Mouse (Mus musculus) limb, embryonic 15.5 days (tissue): ENCODE results near the gene Csk. TPM values are rescaled to one million over a fixed set of nuclear protein-coding genes. Genes with fewer than 3 reads are reported as not detected.

Experiments used
- ATAC-seq: fragments of 200-750 bp; cut with Nextera tagmentation; 2 replicates; pipeline ENCODE4 v1.8.0; 2017; ENCODE audit warnings: low read depth, moderate TSS enrichment; ENCODE audit not compliant: insufficient number of reproducible peaks, low FRiP score, low TSS enrichment
- H3K27ac ChIP-seq: fragments of 300-500 bp; sonication (generic); 2 replicates; pipeline ENCODE4 v1.5.1; 2015; ENCODE audit warnings: moderate library complexity, mild to moderate bottlenecking, inconsistent platforms
- H3K27me3 ChIP-seq: fragments of 300-500 bp; sonication (generic); 2 replicates; pipeline ENCODE4 v1.6.1; 2015; ENCODE audit warnings: inconsistent platforms
- H3K36me3 ChIP-seq: fragments of 300-500 bp; sonication (generic); 2 replicates; pipeline ENCODE4 v1.6.1; 2015; ENCODE audit warnings: inconsistent platforms
- H3K4me1 ChIP-seq: fragments of 300-500 bp; sonication (generic); 2 replicates; pipeline ENCODE4 v1.6.1; 2015; ENCODE audit warnings: inconsistent platforms
- H3K4me2 ChIP-seq: fragments of 300-500 bp; sonication (generic); 2 replicates; pipeline ENCODE4 v1.6.1; 2015; ENCODE audit warnings: mild to moderate bottlenecking, inconsistent platforms
- H3K4me3 ChIP-seq: fragments of 300-500 bp; sonication (generic); 2 replicates; pipeline ENCODE4 v1.5.1; 2015; ENCODE audit warnings: mild to moderate bottlenecking, inconsistent platforms
- H3K9ac ChIP-seq: fragments of 300-500 bp; sonication (generic); 2 replicates; pipeline ENCODE4 v1.6.1; 2015; ENCODE audit warnings: inconsistent platforms
- H3K9me3 ChIP-seq: fragments of 300-500 bp; sonication (generic); 2 replicates; pipeline ENCODE4 v1.6.1; 2016; ENCODE audit warnings: inconsistent platforms
- WGBS: fragments of 180-500 bp; shearing (Covaris S2); methylation state at CpG from one replicate; pipeline ENCODE4 v1.1.7; 2015; 5-methylcytosine and 5-hydroxymethylcytosine counted together
- polyA plus RNA-seq: library from polyadenylated mRNA; unstranded; fragments of >200 nt; fragmentation: Nextera tagmentation; extraction: Ambion mirVana; gene quantifications from 2 replicates; pipeline ENCODE4 v1.2.1, GENCODE M21; 2015

The Csk gene
- polyA plus RNA-seq, 1 experiment from 2014 or later, result 29.0 TPM

GRCm38 (mm10) chr9:57656631-57657350, 3.4 kb upstream of the Csk start:
- H3K9ac ChIP-seq, result no peak overlapping the region
- no peaks in the 10 kb centered on the region for H3K9me3 ChIP-seq
- peaks cover 15% of the 10 kb centered on the region; the same call in 1 of the 2 replicates for H3K27me3 ChIP-seq
- H3K36me3 ChIP-seq, result no peaks in the 10 kb centered on the region
- 80% methylated on average over 19 of the region's 19 CpGs for WGBS
- H3K4me3 ChIP-seq, result no peak overlapping the region
- peaks cover 7% of the 10 kb centered on the region; the same call in 1 of the 2 replicates for H3K4me1 ChIP-seq
- no peak overlapping the region for H3K27ac ChIP-seq
- no peak overlapping the region for H3K4me2 ChIP-seq
- no peak for ATAC-seq

GRCm38 (mm10) chr9:57655749-57656148, 2.3 kb upstream of the Csk start:
- 3% methylated on average over 11 of the region's 11 CpGs for WGBS

GRCm38 (mm10) chr9:57654966-57655365, 1.5 kb upstream of the Csk start:
- Histone ChIP-seq H3K4me1 (peaks cover 16% of the 10 kb centered on the region; the same call in 1 of the 2 replicates), H3K9me3 (no peaks in the 10 kb centered on the region), H3K36me3 (no peaks in the 10 kb centered on the region), H3K27ac (no peak overlapping the region), H3K9ac (no peak overlapping the region), H3K27me3 (peaks cover 15% of the 10 kb centered on the region; the same call in 1 of the 2 replicates), H3K4me2 (no peak overlapping the region), H3K4me3 (no peak overlapping the region)
- WGBS, result 78% methylated on average over 1 of the region's 1 CpGs
- ATAC-seq, result no peak

More at GRCm38 (mm10) chr9:57655749-57656148, 2.3 kb upstream of the Csk start:
- Histone ChIP-seq H3K9ac (no peak overlapping the region), H3K27me3 (peaks cover 15% of the 10 kb centered on the region; the same call in 1 of the 2 replicates), H3K27ac (no peak overlapping the region), H3K36me3 (no peaks in the 10 kb centered on the region), H3K4me2 (peak overlapping the region; percentile 49), H3K9me3 (no peaks in the 10 kb centered on the region), H3K4me1 (peaks cover 13% of the 10 kb centered on the region; the same call in 1 of the 2 replicates), H3K4me3 (peak overlapping the region; percentile 18; the same call in 1 of the 2 replicates)
- no peak for ATAC-seq

GRCm38 (mm10) chr9:57652855-57653254, 576 bp downstream of the Csk start:
- Histone ChIP-seq H3K4me1 (peaks cover 16% of the 10 kb centered on the region; the same call in 1 of the 2 replicates), H3K9me3 (no peaks in the 10 kb centered on the region), H3K9ac (no peak overlapping the region), H3K27me3 (peaks cover 15% of the 10 kb centered on the region; the same call in 1 of the 2 replicates), H3K4me3 (no peak overlapping the region), H3K4me2 (no peak overlapping the region), H3K27ac (no peak overlapping the region), H3K36me3 (no peaks in the 10 kb centered on the region)
- ATAC-seq, result no peak
- WGBS, result 47% methylated on average over 3 of the region's 3 CpGs

- Histone ChIP-seq H3K4me2 (no peak overlapping the region), H3K36me3 (no peaks in the 10 kb centered on the region), H3K9me3 (no peaks in the 10 kb centered on the region), H3K4me1 (peaks cover 16% of the 10 kb centered on the region; the same call in 1 of the 2 replicates), H3K27ac (no peak overlapping the region), H3K9ac (no peak overlapping the region), H3K27me3 (peaks cover 15% of the 10 kb centered on the region; the same call in 1 of the 2 replicates), H3K4me3 (no peak overlapping the region)
- no peak for ATAC-seq
- WGBS, result 67% methylated on average over 9 of the region's 9 CpGs
Observed at GRCm38 (mm10) chr9:57652351-57652750, 1.1 kb downstream of the Csk start.

GRCm38 (mm10) chr9:57650786-57651311, 2.6 kb downstream of the Csk start:
- Histone ChIP-seq H3K4me3 (no peak overlapping the region), H3K9me3 (no peaks in the 10 kb centered on the region), H3K4me2 (no peak overlapping the region), H3K9ac (no peak overlapping the region), H3K36me3 (no peaks in the 10 kb centered on the region), H3K4me1 (peaks cover 12% of the 10 kb centered on the region; the same call in 1 of the 2 replicates), H3K27me3 (peaks cover 15% of the 10 kb centered on the region; the same call in 1 of the 2 replicates), H3K27ac (no peak overlapping the region)
- no peak for ATAC-seq
- WGBS, result 8% methylated on average over 6 of the region's 6 CpGs

- no peak overlapping the region for H3K4me2 ChIP-seq
- no peak overlapping the region for H3K27ac ChIP-seq
- no peak overlapping the region for H3K9ac ChIP-seq
- 94% methylated on average over 6 of the region's 6 CpGs for WGBS
- no peaks in the 10 kb centered on the region for H3K36me3 ChIP-seq
- H3K27me3 ChIP-seq, result peaks cover 15% of the 10 kb centered on the region; the same call in 1 of the 2 replicates
- H3K4me3 ChIP-seq, result no peak overlapping the region
- no peak for ATAC-seq
- no peaks in the 10 kb centered on the region for H3K9me3 ChIP-seq
- H3K4me1 ChIP-seq, result 0 out of 2 replicates have a peak, but pooled peaks cover 13% of the 10 kb centered on the region
Observed at GRCm38 (mm10) chr9:57650130-57650785, 3.2 kb downstream of the Csk start.

- H3K4me1 ChIP-seq, result peaks cover 35% of the 10 kb centered on the region
- WGBS, result 71% methylated on average over 4 of the region's 4 CpGs
- H3K36me3 ChIP-seq, result no peaks in the 10 kb centered on the region
Observed at GRCm38 (mm10) chr9:57647286-57648108, 5.9 kb downstream of the Csk start.

GRCm38 (mm10) chr9:57646551-57647103, 6.8 kb downstream of the Csk start:
- no peak overlapping the region for H3K9ac ChIP-seq
- no peaks in the 10 kb centered on the region for H3K9me3 ChIP-seq
- 52% methylated on average over 12 of the region's 12 CpGs for WGBS
- H3K4me1 ChIP-seq, result peaks cover 41% of the 10 kb centered on the region
- H3K27ac ChIP-seq, result no peak overlapping the region
- 0 out of 2 replicates have a peak, but pooled peaks cover 8% of the 10 kb centered on the region for H3K36me3 ChIP-seq
- H3K4me2 ChIP-seq, result no peak overlapping the region
- H3K27me3 ChIP-seq, result no peaks in the 10 kb centered on the region
- H3K4me3 ChIP-seq, result no peak overlapping the region
- no peak for ATAC-seq

More at GRCm38 (mm10) chr9:57647286-57648108, 5.9 kb downstream of the Csk start:
- Histone ChIP-seq H3K27me3 (no peaks in the 10 kb centered on the region), H3K9me3 (no peaks in the 10 kb centered on the region), H3K27ac (no peak overlapping the region), H3K9ac (no peak overlapping the region), H3K4me2 (no peak overlapping the region), H3K4me3 (no peak overlapping the region)
- ATAC-seq, result no peak

- Histone ChIP-seq H3K27ac (peak overlapping the region; percentile 96), H3K4me2 (peak overlapping the region; percentile 83), H3K27me3 (no peaks in the 10 kb centered on the region), H3K9ac (peak overlapping the region; percentile 100), H3K4me3 (peak overlapping the region; percentile 94), H3K4me1 (peaks cover 46% of the 10 kb centered on the region), H3K36me3 (peaks cover 11% of the 10 kb centered on the region; the same call in 1 of the 2 replicates), H3K9me3 (no peaks in the 10 kb centered on the region)
- peak; percentile 85 for ATAC-seq
- WGBS, result under 1% methylated on average over 71 of the region's 85 CpGs
Observed at GRCm38 (mm10) chr9:57644944-57645893, 8.2 kb downstream of the Csk start.
